Mouse (Mus musculus) C2C12 (cell line): ENCODE results near the gene Arfgef2. TPM values are rescaled to one million over a fixed set of nuclear protein-coding genes. Genes with fewer than 3 reads are reported as not detected.
A peak's percentile ranks its signal among the peaks of the same experiment; 100 is the strongest.

Experiments
- H3K27me3 ChIP-seq: one replicate; pipeline ENCODE4 v1.6.1; 2011; ENCODE audit not compliant: control insufficient read depth, insufficient read depth, insufficient read length
- H3K36me3 ChIP-seq: one replicate; pipeline ENCODE4 v1.6.1; 2011; ENCODE audit not compliant: control insufficient read depth, insufficient read depth
- H3K4me3 ChIP-seq: one replicate; pipeline ENCODE4 v1.5.1; 2011; ENCODE audit warnings: mild to moderate bottlenecking, control low read depth; ENCODE audit not compliant: poor library complexity, insufficient read depth, severe bottlenecking
- H3K79me2 ChIP-seq: one replicate; pipeline ENCODE4 v1.6.1; 2011; ENCODE audit not compliant: control insufficient read depth, insufficient read depth
- H3K79me3 ChIP-seq: one replicate; pipeline ENCODE4 v1.6.1; 2011; ENCODE audit warnings: low read depth, control low read depth
- H3ac ChIP-seq: one replicate; pipeline ENCODE3; 2011; ENCODE audit warnings: low read depth; ENCODE audit not compliant: control insufficient read depth, insufficient read length
- CEBPB ChIP-seq: IDR thresholded peaks from one replicate; pipeline ENCODE4 v1.6.1; 2011; ENCODE audit warnings: low read depth, mild to moderate bottlenecking, control low read depth, moderate library complexity
- CTCF ChIP-seq: IDR thresholded peaks from one replicate; pipeline ENCODE4 v1.5.1; 2011; ENCODE audit not compliant: control insufficient read depth, insufficient read depth, insufficient read length
- FOSL1 ChIP-seq: IDR thresholded peaks from one replicate; pipeline ENCODE4 v1.8.0; 2011; ENCODE audit warnings: mild to moderate bottlenecking, low read length; ENCODE audit not compliant: poor library complexity, insufficient read depth, severe bottlenecking
- MAX ChIP-seq: IDR thresholded peaks from one replicate; pipeline ENCODE4 v1.6.1; 2011; ENCODE audit warnings: mild to moderate bottlenecking, control low read depth
- MYOD1 ChIP-seq: IDR thresholded peaks from one replicate; pipeline ENCODE4 v1.6.1; 2011; ENCODE audit warnings: low read depth; ENCODE audit not compliant: control insufficient read depth, insufficient read length
- MYOG ChIP-seq: IDR thresholded peaks from one replicate; pipeline ENCODE4 v1.6.1; 2011; ENCODE audit not compliant: control insufficient read depth, insufficient read length; ENCODE audit errors: extremely low read depth
- USF1 ChIP-seq: IDR thresholded peaks from one replicate; pipeline ENCODE4 v1.6.1; 2011; ENCODE audit warnings: low read depth, mild to moderate bottlenecking, control low read depth, moderate library complexity
- long read RNA-seq, 2 experiments: library from polyadenylated mRNA; unstranded; transcript quantifications; one replicate each; pipeline ENCODE4 v2.0.0; 2019 to 2020
- polyA plus RNA-seq: library from polyadenylated mRNA; unstranded; fragments of >200 nt; fragmentation: generic; extraction: Trizol; gene quantifications from one replicate; pipeline ENCODE4 v1.2.1, GENCODE M21; 2012; ENCODE audit warnings: missing spikeins

Gene Arfgef2
- polyA plus RNA-seq: 8.2 TPM
- long read RNA-seq, experiment 1, partial matches to known transcripts: 4 of 5 reads
- long read RNA-seq, experiment 1, other reads (novel, unspliced or antisense): 1 of 5 reads
- long read RNA-seq, experiment 2, full-length matches to known transcripts: 23 of 49 reads
- long read RNA-seq, experiment 2, partial matches to known transcripts: 9 of 49 reads
- long read RNA-seq, experiment 2, other reads (novel, unspliced or antisense): 17 of 49 reads

DNA sequence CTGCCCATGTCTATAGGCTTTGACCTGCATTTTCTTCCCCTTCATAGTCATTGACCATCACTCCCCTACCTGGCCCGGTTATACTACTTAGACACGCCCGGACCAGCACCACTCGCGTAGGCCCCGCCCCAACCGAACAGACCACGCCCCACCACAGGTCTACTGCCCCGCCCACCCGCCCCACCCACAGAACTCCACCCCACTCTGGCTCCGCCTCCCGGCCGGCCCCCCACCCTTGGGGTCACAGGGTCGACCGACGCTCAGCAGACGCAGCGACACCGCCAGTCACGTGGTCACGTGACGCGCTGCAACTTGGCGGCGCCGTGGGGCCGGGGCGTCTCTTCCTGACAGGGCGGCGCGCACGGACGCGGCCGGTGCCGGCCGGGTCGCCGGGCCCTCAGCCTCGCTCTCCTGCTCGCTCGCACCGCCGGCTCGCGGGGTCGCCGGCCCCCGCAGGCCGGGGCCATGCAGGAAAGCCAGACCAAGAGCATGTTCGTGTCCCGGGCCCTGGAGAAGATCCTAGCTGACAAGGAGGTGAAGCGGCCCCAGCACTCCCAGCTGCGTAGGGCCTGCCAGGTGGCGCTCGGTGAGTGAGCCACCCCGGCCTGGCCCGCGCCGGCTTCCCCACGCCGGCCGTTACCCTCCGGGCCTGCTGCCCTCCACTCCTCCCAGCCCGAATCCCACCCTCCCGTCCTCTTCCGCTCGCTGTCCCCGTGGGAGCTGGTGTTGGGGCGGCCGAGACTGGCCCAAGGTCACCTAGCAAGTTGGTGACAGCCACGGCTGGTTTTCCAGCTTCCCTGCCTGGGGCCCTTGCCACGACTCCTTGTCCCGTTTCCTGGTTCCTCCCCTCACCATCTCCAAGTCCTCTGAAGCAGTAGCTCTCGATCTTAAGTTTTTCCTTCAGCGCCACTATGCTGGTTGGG, at the start of gene Arfgef2:
TSS of gene Arfgef2 (plus strand) at position 339 of the 923 bp plus-strand sequence.
- TF ChIP-seq MYOG (no peak), CEBPB (no peak), USF1 (peak; percentile 91), CTCF (no peak), MYOD1 (no peak), MAX (peak; percentile 5)
- peak within 1 kb of the TSS; percentile 73 for H3ac ChIP-seq
- H3K79me3 ChIP-seq: peaks cover 25% of the 10 kb centered on the region
- peaks cover 49% of the 10 kb centered on the region for H3K79me2 ChIP-seq
- H3K4me3 ChIP-seq: peak within 1 kb of the TSS; percentile 86
- H3K36me3 ChIP-seq: no peaks in the 10 kb centered on the region
- no peaks in the 10 kb centered on the region for H3K27me3 ChIP-seq

DNA sequence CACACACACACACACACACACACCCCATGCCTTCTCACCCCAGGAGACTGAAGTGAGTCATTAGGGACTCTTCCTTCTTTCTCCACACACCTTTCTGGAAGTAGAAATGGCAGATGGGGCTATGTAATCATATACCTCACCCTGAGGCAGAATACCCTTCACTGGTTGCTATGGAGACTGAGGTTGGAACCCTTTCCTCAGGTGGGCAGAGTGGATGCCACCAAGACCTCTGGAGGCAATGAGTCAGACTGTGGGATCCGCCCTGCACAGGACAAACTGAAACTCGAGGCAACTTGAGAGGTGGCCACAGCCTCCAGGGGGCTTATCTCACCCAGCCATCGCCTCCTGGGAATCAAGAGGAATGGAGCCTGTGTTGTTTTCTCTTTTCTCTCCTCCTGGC, 47.4 kb upstream of the Arfgef2 start:
- Histone ChIP-seq H3K36me3 (no peaks in the 10 kb centered on the region), H3K79me2 (no peaks in the 10 kb centered on the region), H3ac (no peak overlapping the region), H3K4me3 (no peak overlapping the region), H3K27me3 (peaks cover 24% of the 10 kb centered on the region), H3K79me3 (no peaks in the 10 kb centered on the region)
- no peak for TF ChIP-seq MYOG
- TF ChIP-seq FOSL1: no peak
- no peak for TF ChIP-seq MYOD1
- TF ChIP-seq CTCF: no peak
- TF ChIP-seq CEBPB: no peak

DNA sequence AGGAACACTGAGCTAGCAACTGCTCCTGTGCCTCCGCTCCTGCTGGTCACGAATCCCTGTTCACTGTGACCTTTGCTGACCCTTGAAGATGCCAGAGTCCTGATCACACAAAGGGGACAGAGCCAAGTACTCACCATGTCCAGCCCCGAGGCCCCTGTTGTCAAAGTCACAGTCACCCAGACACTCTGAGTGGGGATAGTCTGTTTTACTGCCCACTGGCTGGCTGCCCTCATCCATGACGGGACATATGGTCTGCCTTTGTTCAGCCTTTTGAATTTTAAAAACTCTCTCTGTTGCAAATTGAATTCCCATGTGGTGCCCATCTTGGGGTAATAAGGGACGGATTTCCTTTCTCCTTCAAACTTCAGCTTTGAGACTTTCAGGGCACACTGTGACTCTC, 41.3 kb upstream of the Arfgef2 start:
- Histone ChIP-seq H3K4me3 (no peak overlapping the region), H3K27me3 (peaks cover 14% of the 10 kb centered on the region), H3ac (no peak overlapping the region), H3K79me3 (no peaks in the 10 kb centered on the region), H3K79me2 (no peaks in the 10 kb centered on the region), H3K36me3 (no peaks in the 10 kb centered on the region)
- no peak for TF ChIP-seq CTCF

DNA sequence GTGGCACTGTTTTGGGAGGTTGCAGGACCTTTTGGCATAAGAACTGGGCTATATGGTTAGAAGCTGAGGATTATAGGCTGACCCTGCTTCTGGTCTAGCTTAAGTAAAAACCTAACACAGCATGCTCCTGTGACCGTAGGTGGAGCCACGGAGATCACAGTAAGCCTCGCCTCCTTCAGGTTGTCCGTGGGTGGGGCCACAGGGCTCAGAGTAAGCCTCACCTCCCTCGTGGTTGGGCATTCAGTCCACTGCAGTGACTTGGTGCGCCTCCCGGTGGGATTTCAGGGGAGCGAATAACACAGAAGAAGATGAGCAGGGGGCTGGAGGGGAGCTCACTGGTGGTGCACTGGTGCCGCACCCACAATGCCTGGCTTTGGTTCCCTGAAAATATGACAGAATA, 37.8 kb upstream of the Arfgef2 start:
- no peak overlapping the region for H3K4me3 ChIP-seq
- peaks cover 14% of the 10 kb centered on the region for H3K27me3 ChIP-seq
- no peak overlapping the region for H3ac ChIP-seq
- no peaks in the 10 kb centered on the region for H3K79me3 ChIP-seq
- H3K36me3 ChIP-seq: no peaks in the 10 kb centered on the region
- TF ChIP-seq USF1 (no peak), CEBPB (no peak), CTCF (no peak), MYOG (no peak), FOSL1 (no peak), MAX (no peak), MYOD1 (no peak)
- no peaks in the 10 kb centered on the region for H3K79me2 ChIP-seq

DNA sequence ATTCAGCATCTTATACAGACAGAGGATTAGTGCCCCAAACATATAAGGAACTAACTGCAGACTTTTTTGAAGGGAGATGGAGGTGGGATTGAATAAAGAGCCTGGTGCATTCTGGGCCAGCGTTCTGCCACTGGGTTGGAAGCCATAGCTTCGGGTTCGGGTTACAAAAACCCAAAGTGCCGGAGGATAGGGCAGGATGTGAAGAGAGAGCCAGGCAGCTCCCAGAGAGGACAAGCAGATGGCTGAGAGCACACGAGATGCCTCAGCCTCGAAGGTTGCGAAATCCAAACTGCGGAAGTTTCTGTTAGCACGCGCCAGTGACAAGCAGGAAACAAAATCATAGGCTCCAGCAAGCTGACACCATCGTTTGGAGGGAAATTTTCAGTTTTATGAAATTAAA, 34.0 kb upstream of the Arfgef2 start:
- Histone ChIP-seq H3ac (no peak overlapping the region), H3K4me3 (no peak overlapping the region)
- TF ChIP-seq MYOG: no peak
- no peak for TF ChIP-seq MYOD1
- TF ChIP-seq CEBPB: peak; percentile 86

DNA sequence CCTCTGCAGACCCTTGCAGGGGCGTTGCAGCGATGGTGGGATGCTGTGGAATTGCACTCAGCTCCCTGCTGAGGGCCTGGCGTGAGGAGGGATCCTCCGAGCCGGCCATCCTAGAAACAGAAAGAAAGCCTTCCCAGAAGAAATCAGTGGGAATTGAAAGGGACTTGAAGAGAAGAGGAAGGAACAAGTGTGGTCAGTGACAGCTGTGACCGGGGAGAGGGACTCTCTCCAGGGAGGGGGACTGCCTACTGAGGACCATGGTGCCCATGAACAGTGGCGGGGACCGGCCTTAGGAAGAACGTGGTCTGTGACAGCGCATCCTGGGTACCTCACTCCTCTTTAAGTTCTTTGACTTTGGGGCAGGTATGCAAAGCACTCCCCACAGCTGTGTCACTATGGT, 31.8 kb upstream of the Arfgef2 start:
- H3K27me3 ChIP-seq: no peaks in the 10 kb centered on the region
- no peak for TF ChIP-seq CEBPB
- no peak for TF ChIP-seq MYOG
- TF ChIP-seq MAX: no peak
- no peak for TF ChIP-seq FOSL1
- no peak for TF ChIP-seq CTCF
- no peak for TF ChIP-seq USF1
- TF ChIP-seq MYOD1: no peak
- H3K4me3 ChIP-seq: no peak overlapping the region
- H3ac ChIP-seq: no peak overlapping the region
- H3K36me3 ChIP-seq: no peaks in the 10 kb centered on the region
- no peaks in the 10 kb centered on the region for H3K79me2 ChIP-seq
- no peaks in the 10 kb centered on the region for H3K79me3 ChIP-seq

More for the DNA sequence above, 34.0 kb upstream of the Arfgef2 start:
- Histone ChIP-seq H3K27me3 (no peaks in the 10 kb centered on the region), H3K36me3 (no peaks in the 10 kb centered on the region), H3K79me3 (no peaks in the 10 kb centered on the region), H3K79me2 (no peaks in the 10 kb centered on the region)
